Comparison of ENCODE assay signal across 9 mouse cellular contexts in genomic region chr11:115812533-115813420, GRCm38 (mm10). TPM values are rescaled to one million over a fixed set of nuclear protein-coding genes. Genes with fewer than 3 reads are reported as not detected.
DNase-seq lines count a peak whose midpoint lies in the region; ATAC-seq and TF ChIP-seq lines count a peak whose summit lies in the region.
"Had no signal": no experiment of that assay in that cellular context is flagged by ENCODE, and none has a peak within 500 bp of the region (broad histone marks: within the 10 kb centered on the region; RNA-seq: fewer than 3 reads in every experiment).

No protein-coding gene starts in this region.

- peak overlapping the region; percentile 73 for H3K4me3 ChIP-seq in left cerebral cortex, adult 2 months
- H3K4me3 ChIP-seq in forebrain, embryonic 15.5 days: peak overlapping the region; percentile 96
- H3K4me3 ChIP-seq in kidney, embryonic 14.5 days (ENCODE audit: low read length): peak overlapping the region; percentile 84
- H3K4me3 ChIP-seq in midbrain, embryonic 11.5 days (ENCODE audit: low read depth, low read length): peak overlapping the region; percentile 90

- H3K4me2 ChIP-seq in forebrain, embryonic 15.5 days (replicated peaks): peak overlapping the region; percentile 90
- H3K4me2 ChIP-seq in kidney, embryonic 14.5 days (replicated peaks; ENCODE audit: low read depth, low read length): peak overlapping the region; percentile 82
- H3K4me2 ChIP-seq in midbrain, embryonic 11.5 days: peak overlapping the region; percentile 89

- ATAC-seq in forebrain, embryonic 15.5 days (replicated peaks): peak; percentile 9; the same call in 1 of the 2 replicates
- ATAC-seq in kidney, embryonic 14.5 days (ENCODE audit: low FRiP score, low TSS enrichment): peak; percentile 2; the same call in 1 of the 2 replicates
- ATAC-seq in midbrain, embryonic 11.5 days (ENCODE audit: low FRiP score): peak; percentile 55
- ATAC-seq in megakaryocyte progenitor cell, adult 5-6 weeks (replicated peaks; ENCODE audit: poor library complexity): no peak

- no peaks in the 10 kb centered on the region for H3K9me3 ChIP-seq in forebrain, embryonic 15.5 days
- no peaks in the 10 kb centered on the region for H3K9me3 ChIP-seq in kidney, embryonic 14.5 days (ENCODE audit: control insufficient read depth, low read length)
- no peaks in the 10 kb centered on the region for H3K9me3 ChIP-seq in midbrain, embryonic 11.5 days (ENCODE audit: control insufficient read depth, low read length)

- no peaks in the 10 kb centered on the region for H3K27me3 ChIP-seq in forebrain, embryonic 15.5 days
- H3K27me3 ChIP-seq in kidney, embryonic 14.5 days (ENCODE audit: control insufficient read depth, insufficient read depth, low read length): no peaks in the 10 kb centered on the region
- no peaks in the 10 kb centered on the region for H3K27me3 ChIP-seq in midbrain, embryonic 11.5 days (ENCODE audit: control insufficient read depth, insufficient read depth, low read length)

- H3K36me3 ChIP-seq in forebrain, embryonic 15.5 days: no peaks in the 10 kb centered on the region; the same call in 1 of the 2 replicates
- peaks cover 15% of the 10 kb centered on the region; the same call in 1 of the 2 replicates for H3K36me3 ChIP-seq in kidney, embryonic 14.5 days (ENCODE audit: control insufficient read depth, insufficient read depth, low read length)
- H3K36me3 ChIP-seq in midbrain, embryonic 11.5 days (ENCODE audit: control insufficient read depth, insufficient read depth, low read length): no peaks in the 10 kb centered on the region

- TF ChIP-seq CTCF in left cerebral cortex, adult 2 months (IDR thresholded peaks at IDR 0.05): no peak

- H3K9ac ChIP-seq in forebrain, embryonic 15.5 days (replicated peaks): peak overlapping the region; percentile 94
- H3K9ac ChIP-seq in kidney, embryonic 14.5 days (ENCODE audit: low read depth, low read length): peak overlapping the region; percentile 84
- H3K9ac ChIP-seq in midbrain, embryonic 11.5 days (ENCODE audit: low read length): peak overlapping the region; percentile 75

- H3K27ac ChIP-seq in left cerebral cortex, adult 2 months: peak overlapping the region; percentile 66
- peak overlapping the region; percentile 74 for H3K27ac ChIP-seq in forebrain, embryonic 15.5 days (replicated peaks)
- H3K27ac ChIP-seq in kidney, embryonic 14.5 days (ENCODE audit: low read depth, low read length): peak overlapping the region; percentile 81
- peak overlapping the region; percentile 52; the same call in 1 of the 2 replicates for H3K27ac ChIP-seq in midbrain, embryonic 11.5 days (ENCODE audit: low read depth, low read length)

- DNase-seq in left cerebral cortex, adult 2 months (ENCODE audit: extremely low spot score in 1 of 2, low spot score in 2 of 2): no peak
- no peak for DNase-seq in left cerebral cortex, postnatal 25 days (ENCODE audit: low spot score in 2 of 2)
- peak; percentile 66 for DNase-seq in adrenal gland, postnatal 10 days
- no peak for DNase-seq in midbrain, embryonic 11.5 days (ENCODE audit: low spot score, missing footprints)
- no peak for DNase-seq in left cerebral cortex, adult 9 months (ENCODE audit: low spot score in 2 of 2)

- intact Hi-C loops in left cerebral cortex, adult 2 months (cut with DNase I): loop anchor here (1.0 to 10.0 kb wide), 3 partner anchors 32 to 318 kb away; partner anchors contain the start of gene Nt5c
- intact Hi-C loops in left cerebral cortex, postnatal 25 days (cut with DNase I): loop anchor here (1.0 to 5.0 kb wide), 3 partner anchors 46 to 180 kb away; no protein-coding TSS in a partner anchor

- WGBS in forebrain, embryonic 15.5 days: 2% methylated on average over 28 of the region's 28 CpGs
- WGBS in kidney, embryonic 14.5 days: 4% methylated on average over 28 of the region's 28 CpGs
- WGBS in midbrain, embryonic 11.5 days: 6% methylated on average over 28 of the region's 28 CpGs

- peaks cover 74% of the 10 kb centered on the region for H3K4me1 ChIP-seq in forebrain, embryonic 15.5 days
- H3K4me1 ChIP-seq in kidney, embryonic 14.5 days (ENCODE audit: control insufficient read depth, insufficient read depth, low read length): peaks cover 52% of the 10 kb centered on the region
- peaks cover 41% of the 10 kb centered on the region for H3K4me1 ChIP-seq in midbrain, embryonic 11.5 days (ENCODE audit: control insufficient read depth, insufficient read depth, low read length)

RNA-seq across cellular contexts. Expression of gene Caskin2, which starts 0.7 kb away (rescaled TPM):
- 10 to 100 TPM; 18.1 to 18.8 TPM for total RNA-seq in left cerebral cortex, adult 2 months (2021)
- 10 to 100 TPM; 18.8 to 20.7 TPM for total RNA-seq in left cerebral cortex, postnatal 25 days (2021)
- 10 to 100 TPM; 43.3 to 47.0 TPM for total RNA-seq in adrenal gland, postnatal 10 days (2021)
- 7.8 and 7.9 TPM in 2 replicates for polyA plus RNA-seq in forebrain, embryonic 15.5 days (2015; fragmentation: Nextera tagmentation; extraction: Ambion mirVana)
- polyA plus RNA-seq in kidney, embryonic 14.5 days (2014; fragmentation: Nextera tagmentation; extraction: Ambion mirVana): 14.2 and 17.5 TPM in 2 replicates
- polyA plus RNA-seq in midbrain, embryonic 11.5 days (2014; fragmentation: Nextera tagmentation; extraction: Ambion mirVana): 10.4 and 11.7 TPM in 2 replicates
- total RNA-seq in megakaryocyte progenitor cell, adult 5-6 weeks (2015): 2.7 and 4.3 TPM in 2 replicates
- 1.5 and 3.5 TPM in 2 replicates for total RNA-seq in megakaryocyte progenitor cell, adult 5-6 weeks (2017)

RNA-seq across cellular contexts. Expression of gene Tsen54, which starts 1.7 kb away (rescaled TPM):
- 10 to 100 TPM; 12.4 to 14.2 TPM for total RNA-seq in left cerebral cortex, adult 2 months (2021)
- total RNA-seq in left cerebral cortex, postnatal 25 days (2021): 10 to 100 TPM; 12.5 to 12.7 TPM
- 10 to 100 TPM; 13.8 to 19.4 TPM for total RNA-seq in adrenal gland, postnatal 10 days (2021)
- polyA plus RNA-seq in forebrain, embryonic 15.5 days (2015; fragmentation: Nextera tagmentation; extraction: Ambion mirVana): 24.2 and 25.9 TPM in 2 replicates
- polyA plus RNA-seq in kidney, embryonic 14.5 days (2014; fragmentation: Nextera tagmentation; extraction: Ambion mirVana): 26.2 and 34.9 TPM in 2 replicates
- 20.8 and 21.7 TPM in 2 replicates for polyA plus RNA-seq in midbrain, embryonic 11.5 days (2014; fragmentation: Nextera tagmentation; extraction: Ambion mirVana)
- total RNA-seq in megakaryocyte progenitor cell, adult 5-6 weeks (2015): 4.0 and 9.0 TPM in 2 replicates
- total RNA-seq in megakaryocyte progenitor cell, adult 5-6 weeks (2017): 10.9 and 15.0 TPM in 2 replicates

RNA-seq across cellular contexts. Expression of gene Llgl2, which starts 11.1 kb away (rescaled TPM):
- 1 to 10 TPM; 2.3 to 3.6 TPM for total RNA-seq in left cerebral cortex, adult 2 months (2021)
- 1 to 10 TPM; 3.7 to 4.0 TPM for total RNA-seq in left cerebral cortex, postnatal 25 days (2021)
- total RNA-seq in adrenal gland, postnatal 10 days (2021): 10 to 100 TPM; 12.7 to 14.0 TPM
- 1.0 and 1.1 TPM in 2 replicates for polyA plus RNA-seq in forebrain, embryonic 15.5 days (2015; fragmentation: Nextera tagmentation; extraction: Ambion mirVana)
- 24.3 and 28.7 TPM in 2 replicates for polyA plus RNA-seq in kidney, embryonic 14.5 days (2014; fragmentation: Nextera tagmentation; extraction: Ambion mirVana)
- polyA plus RNA-seq in midbrain, embryonic 11.5 days (2014; fragmentation: Nextera tagmentation; extraction: Ambion mirVana): 2.4 and 2.5 TPM in 2 replicates
- total RNA-seq in megakaryocyte progenitor cell, adult 5-6 weeks (2015): 3.3 and 4.1 TPM in 2 replicates
- total RNA-seq in megakaryocyte progenitor cell, adult 5-6 weeks (2017): 3.0 and 4.8 TPM in 2 replicates

RNA-seq across cellular contexts. Expression of gene Myo15b, which starts 45.4 kb away (rescaled TPM):
- under 1 TPM; 0.36 to 0.79 TPM for total RNA-seq in left cerebral cortex, adult 2 months (2021)
- total RNA-seq in left cerebral cortex, postnatal 25 days (2021): under 1 TPM; 0.11 to 0.23 TPM
- total RNA-seq in adrenal gland, postnatal 10 days (2021): 1 to 10 TPM in 1 of 2 experiments, under 1 TPM in 1; 0.91 to 1.2 TPM
- polyA plus RNA-seq in forebrain, embryonic 15.5 days (2015; fragmentation: Nextera tagmentation; extraction: Ambion mirVana): 0.17 TPM in 1 of 2 replicates, not detected in the other
- polyA plus RNA-seq in kidney, embryonic 14.5 days (2014; fragmentation: Nextera tagmentation; extraction: Ambion mirVana): 2.8 and 5.5 TPM in 2 replicates
- polyA plus RNA-seq in midbrain, embryonic 11.5 days (2014; fragmentation: Nextera tagmentation; extraction: Ambion mirVana): not detected in 2 replicates
- total RNA-seq in megakaryocyte progenitor cell, adult 5-6 weeks (2015): 2.6 and 5.5 TPM in 2 replicates
- 1.6 and 5.1 TPM in 2 replicates for total RNA-seq in megakaryocyte progenitor cell, adult 5-6 weeks (2017)
- total RNA-seq: adrenal gland, adult 18-20 months had no signal

RNA-seq across cellular contexts. Expression of gene Tmem94, which starts 47.5 kb away (rescaled TPM):
- 10 to 100 TPM; 62.3 to 62.7 TPM for total RNA-seq in left cerebral cortex, adult 2 months (2021)
- total RNA-seq in left cerebral cortex, postnatal 25 days (2021): 10 to 100 TPM; 54.9 to 59.1 TPM
- 10 to 100 TPM; 62.0 to 79.6 TPM for total RNA-seq in adrenal gland, postnatal 10 days (2021)
- polyA plus RNA-seq in forebrain, embryonic 15.5 days (2015; fragmentation: Nextera tagmentation; extraction: Ambion mirVana): 27.6 and 29.8 TPM in 2 replicates
- 12.4 and 19.9 TPM in 2 replicates for polyA plus RNA-seq in kidney, embryonic 14.5 days (2014; fragmentation: Nextera tagmentation; extraction: Ambion mirVana)
- polyA plus RNA-seq in midbrain, embryonic 11.5 days (2014; fragmentation: Nextera tagmentation; extraction: Ambion mirVana): 15.1 and 16.7 TPM in 2 replicates
- total RNA-seq in megakaryocyte progenitor cell, adult 5-6 weeks (2015): 18.3 and 19.0 TPM in 2 replicates
- 22.9 and 24.9 TPM in 2 replicates for total RNA-seq in megakaryocyte progenitor cell, adult 5-6 weeks (2017)
